Mouse (Mus musculus) small intestine, adult 2 months (tissue): ENCODE results near the gene Rasgrf2.
"Not testable (repeated sequence)": the region's sequence is repeated elsewhere in the genome, so short reads cannot be mapped to it uniquely, and the experiment has no call there.

Experiments
- CTCF ChIP-seq: fragments of 200-500 bp; IDR thresholded peaks from 2 replicates; pipeline ENCODE4 v1.5.1; 2012; ENCODE audit warnings: low read depth, mild to moderate bottlenecking, control low read depth, inconsistent platforms, low read length, moderate library complexity, mixed read lengths; ENCODE audit not compliant: insufficient replicate concordance, insufficient read length; ENCODE audit errors: extremely low read depth
- POLR2A ChIP-seq: fragments of 200-500 bp; IDR thresholded peaks from 2 replicates; pipeline ENCODE4 v1.6.1; 2012; ENCODE audit warnings: low read depth, mild to moderate bottlenecking, control low read depth, inconsistent platforms, low read length, moderate library complexity

DNA sequence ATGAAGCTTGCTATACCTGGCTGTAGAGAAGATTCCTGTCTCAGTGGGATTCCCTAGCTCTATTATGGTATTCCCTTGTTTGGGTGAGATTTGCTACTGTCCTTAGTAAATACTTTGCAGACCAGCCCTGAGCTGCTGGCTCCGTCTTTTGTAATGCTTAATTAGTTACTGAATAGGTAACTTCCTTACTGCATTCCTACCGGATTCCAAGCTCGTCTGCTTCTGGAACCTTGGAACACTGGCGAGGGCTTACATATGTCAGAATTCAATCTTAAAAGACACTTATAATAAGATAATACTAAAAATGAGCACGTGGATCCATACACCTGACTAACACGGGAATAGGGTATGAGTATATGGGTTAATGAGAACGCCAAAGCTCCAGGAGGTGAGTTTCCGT lies 41.2 kb upstream of the Rasgrf2 start:
- not testable (repeated sequence) for TF ChIP-seq CTCF, POLR2A
